Mouse (Mus musculus) brown adipose tissue, adult 24 weeks (tissue): ENCODE data around the gene Mapkbp1. TPM values are rescaled to one million over a fixed set of nuclear protein-coding genes. Genes with fewer than 3 reads are reported as not detected.

ENCODE experiments used
- H3K27ac ChIP-seq: fragments of 200-500 bp; replicated peaks from 2 replicates; pipeline ENCODE4 v1.5.1; 2012; ENCODE audit warnings: low read depth, mild to moderate bottlenecking, low read length
- H3K4me1 ChIP-seq: fragments of 200-500 bp; 2 replicates; pipeline ENCODE4 v1.6.1; 2012; ENCODE audit warnings: low read length, mixed read lengths; ENCODE audit not compliant: control insufficient read depth, insufficient read depth, insufficient read length
- H3K4me3 ChIP-seq: fragments of 200-500 bp; 2 replicates; pipeline ENCODE4 v1.5.1; 2012; ENCODE audit warnings: low read depth, mild to moderate bottlenecking, low read length, moderate library complexity; ENCODE audit not compliant: insufficient read depth
- polyA plus RNA-seq: library from polyadenylated mRNA; stranded (reverse); fragments of >200 nt; gene quantifications from 2 replicates; pipeline ENCODE4 v1.2.4, GENCODE M21; 2012; ENCODE audit not compliant: missing spikeins, insufficient read depth, insufficient read length

The Mapkbp1 gene
- polyA plus RNA-seq = 2.2 and 3.0 TPM in 2 replicates

- Histone ChIP-seq H3K27ac (0 out of 2 replicates have a peak within 1 kb of the TSS, but pooled peaks have one; percentile 54), H3K4me3 (peak within 1 kb of the TSS; percentile 92), H3K4me1 (peaks cover 4% of the 10 kb centered on the region; the same call in 1 of the 2 replicates)
These were observed at the start of gene Mapkbp1 for GRCm38 (mm10) chr2:119972537-119972879. Gene Mapkbp1 (plus strand): TSS chr2:119972699.

GRCm38 (mm10) chr2:119970571-119970970, 1.9 kb upstream of the Mapkbp1 start:
- H3K27ac ChIP-seq = no peak overlapping the region
- H3K4me1 ChIP-seq = peaks cover 4% of the 10 kb centered on the region; the same call in 1 of the 2 replicates
- H3K4me3 ChIP-seq = no peak overlapping the region

GRCm38 (mm10) chr2:119971316-119971715, 1.2 kb upstream of the Mapkbp1 start:
- peaks cover 4% of the 10 kb centered on the region; the same call in 1 of the 2 replicates for H3K4me1 ChIP-seq
- H3K27ac ChIP-seq = no peak overlapping the region
- no peak overlapping the region for H3K4me3 ChIP-seq

GRCm38 (mm10) chr2:119971837-119972536, 512 bp upstream of the Mapkbp1 start:
- Histone ChIP-seq H3K4me3 (peak overlapping the region; percentile 92), H3K4me1 (peaks cover 4% of the 10 kb centered on the region; the same call in 1 of the 2 replicates), H3K27ac (0 out of 2 replicates have a peak overlapping the region, but pooled peaks have one; percentile 54)

DNA sequence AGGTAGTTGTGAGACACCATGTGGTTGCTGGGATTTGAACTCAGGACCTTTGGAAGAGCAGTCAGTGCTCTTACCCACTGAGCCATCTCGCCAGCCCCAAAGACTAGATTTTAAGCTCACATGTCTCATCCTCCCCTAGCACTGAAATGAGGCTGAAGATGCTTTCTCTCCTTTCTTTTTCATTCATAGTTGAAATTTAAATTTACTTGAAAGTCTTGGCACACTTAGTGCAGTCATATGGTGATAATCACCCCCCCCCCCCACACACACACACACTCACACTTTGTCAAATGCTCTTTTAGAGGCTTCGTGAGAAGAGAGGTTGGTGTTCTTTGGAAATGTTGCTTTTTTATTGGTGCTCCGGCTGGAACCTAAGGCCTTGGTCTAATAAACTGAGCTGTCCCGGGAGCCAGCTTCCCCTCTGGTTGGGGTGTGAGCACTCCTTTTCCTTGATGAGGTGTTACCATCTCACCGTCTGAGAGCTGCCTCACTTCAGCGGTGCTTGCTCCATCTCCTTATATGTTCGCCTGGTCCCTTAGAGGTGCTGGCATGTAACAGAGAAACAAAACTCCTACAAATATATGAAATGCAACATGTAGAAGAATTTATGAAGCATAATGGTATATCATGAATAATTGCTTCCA, 8.0 kb downstream of the Mapkbp1 start:
- H3K4me3 ChIP-seq = no peak overlapping the region
- H3K4me1 ChIP-seq = no peaks in the 10 kb centered on the region; the same call in 1 of the 2 replicates
- no peak overlapping the region for H3K27ac ChIP-seq

DNA sequence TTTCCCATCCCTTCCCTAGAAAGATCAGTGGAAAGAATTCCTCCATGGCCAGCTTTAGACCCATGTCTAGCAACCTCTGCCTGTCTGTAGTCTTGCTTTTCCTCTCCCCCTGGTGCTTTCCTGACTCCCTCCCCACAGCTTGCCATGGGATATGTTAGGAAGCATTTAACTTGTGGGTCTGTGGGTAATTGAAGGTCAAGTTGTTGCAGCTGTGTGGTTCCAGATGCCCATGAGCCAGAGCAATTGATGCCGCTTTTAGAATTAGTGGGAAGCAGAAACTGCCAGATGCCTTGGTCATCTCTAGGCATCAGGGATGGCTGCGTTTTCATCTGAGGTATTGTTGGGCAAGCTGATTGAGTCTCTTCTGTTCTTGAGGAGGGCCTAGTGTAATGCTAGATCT, 9.1 kb downstream of the Mapkbp1 start:
- H3K27ac ChIP-seq = no peak overlapping the region
- no peak overlapping the region for H3K4me3 ChIP-seq
- H3K4me1 ChIP-seq = no peaks in the 10 kb centered on the region; the same call in 1 of the 2 replicates

DNA sequence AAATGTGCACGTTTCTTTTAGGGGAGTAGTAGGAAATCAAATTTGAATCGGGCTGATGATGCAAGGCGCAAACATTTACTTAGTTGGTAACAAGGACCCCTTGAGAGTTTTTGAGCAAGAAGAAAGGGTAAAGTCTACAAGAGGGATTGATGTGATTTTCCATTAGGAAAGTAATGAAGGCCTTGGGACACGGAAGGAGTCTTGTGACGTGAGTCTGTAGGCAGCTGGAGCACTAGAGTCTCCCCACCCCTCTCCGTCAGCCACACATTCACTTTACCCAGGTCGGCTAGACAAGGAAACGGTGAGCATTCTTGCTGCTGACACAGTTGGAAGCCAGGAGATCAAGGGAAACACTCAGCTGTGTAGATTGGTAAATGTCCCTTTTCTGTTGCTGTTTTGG, 13.4 kb downstream of the Mapkbp1 start:
- Histone ChIP-seq H3K4me3 (no peak overlapping the region), H3K4me1 (0 out of 2 replicates have a peak, but pooled peaks cover 2% of the 10 kb centered on the region), H3K27ac (no peak overlapping the region)

DNA sequence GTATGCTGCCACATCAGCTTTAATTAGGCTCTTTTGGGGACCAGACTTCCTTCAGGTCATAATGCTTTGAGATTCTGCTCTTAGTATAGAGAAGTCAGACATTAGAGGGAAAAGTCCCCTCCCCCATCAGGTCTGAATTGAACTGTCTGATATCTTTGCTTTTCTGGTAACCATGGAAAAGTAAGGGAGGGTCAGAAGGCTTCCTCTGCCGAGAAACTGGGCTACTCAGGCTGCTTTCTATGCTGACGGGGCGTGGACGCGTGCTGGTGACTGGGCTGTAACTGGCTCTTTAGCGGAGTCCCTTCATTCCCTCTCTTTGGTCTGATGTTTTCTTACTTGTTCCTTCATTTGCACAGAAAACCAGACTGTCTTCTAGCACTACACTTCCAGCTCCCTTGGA, 13.9 kb downstream of the Mapkbp1 start:
- H3K4me1 ChIP-seq = 0 out of 2 replicates have a peak, but pooled peaks cover 2% of the 10 kb centered on the region
- no peak overlapping the region for H3K4me3 ChIP-seq
- H3K27ac ChIP-seq = no peak overlapping the region

- 0 out of 2 replicates have a peak, but pooled peaks cover 2% of the 10 kb centered on the region for H3K4me1 ChIP-seq
- no peak overlapping the region for H3K4me3 ChIP-seq
- no peak overlapping the region for H3K27ac ChIP-seq
These were observed 14.9 kb downstream of the Mapkbp1 start for GRCm38 (mm10) chr2:119987441-119987840.

DNA sequence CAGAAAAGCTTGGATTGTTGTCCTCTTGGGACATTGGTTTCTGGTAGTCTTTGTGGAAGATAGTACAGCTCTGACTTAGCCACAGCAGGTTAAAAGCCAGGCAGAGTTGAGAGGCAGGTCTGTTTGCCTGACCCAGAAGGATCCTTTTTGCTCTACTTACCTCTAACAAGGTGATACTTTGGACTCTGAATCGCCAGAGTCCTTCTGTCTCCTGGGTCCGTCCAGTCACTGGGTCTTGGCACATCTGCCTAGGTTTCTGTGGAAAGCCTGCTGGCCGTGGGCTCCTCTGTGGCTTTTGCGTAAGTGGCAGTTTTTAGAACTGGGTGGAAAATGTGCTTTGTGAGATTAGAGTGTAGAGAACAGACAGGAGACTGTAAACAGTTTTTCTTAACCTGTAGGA, 16.5 kb downstream of the Mapkbp1 start:
- Histone ChIP-seq H3K4me1 (0 out of 2 replicates have a peak, but pooled peaks cover 2% of the 10 kb centered on the region), H3K4me3 (no peak overlapping the region), H3K27ac (peak overlapping the region; percentile 70)

GRCm38 (mm10) chr2:119990881-119991280, 18.4 kb downstream of the Mapkbp1 start:
- H3K27ac ChIP-seq = no peak overlapping the region
- H3K4me1 ChIP-seq = peaks cover 7% of the 10 kb centered on the region; the same call in 1 of the 2 replicates
- H3K4me3 ChIP-seq = no peak overlapping the region

GRCm38 (mm10) chr2:119992349-119992748, 19.9 kb downstream of the Mapkbp1 start:
- peaks cover 14% of the 10 kb centered on the region; the same call in 1 of the 2 replicates for H3K4me1 ChIP-seq
- no peak overlapping the region for H3K27ac ChIP-seq

GRCm38 (mm10) chr2:119993515-119993914, 21.0 kb downstream of the Mapkbp1 start:
- H3K4me3 ChIP-seq = no peak overlapping the region
- H3K27ac ChIP-seq = no peak overlapping the region
- peaks cover 18% of the 10 kb centered on the region; the same call in 1 of the 2 replicates for H3K4me1 ChIP-seq

More at GRCm38 (mm10) chr2:119992349-119992748, 19.9 kb downstream of the Mapkbp1 start:
- no peak overlapping the region for H3K4me3 ChIP-seq

DNA sequence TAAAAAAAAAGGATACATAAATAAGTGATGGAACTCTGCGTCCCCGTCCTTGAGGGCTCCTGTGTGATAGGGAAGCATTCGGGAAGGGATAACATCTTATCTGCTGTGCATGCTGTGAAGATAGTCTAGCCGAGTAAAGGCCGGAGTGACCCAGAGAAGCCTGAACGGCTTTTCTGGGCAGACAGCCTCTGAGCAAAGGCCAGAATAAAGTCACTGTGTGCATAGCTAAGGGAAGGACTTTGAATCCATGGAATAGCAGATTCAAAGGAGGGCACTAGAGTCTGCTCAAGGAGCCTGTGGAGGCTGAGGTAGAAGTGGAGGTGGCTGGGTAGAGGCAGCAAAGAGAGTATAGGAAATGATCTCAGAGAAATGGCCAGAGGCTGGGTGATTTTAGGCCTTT, 22.3 kb downstream of the Mapkbp1 start:
- Histone ChIP-seq H3K4me1 (peaks cover 16% of the 10 kb centered on the region; the same call in 1 of the 2 replicates), H3K27ac (peak overlapping the region; percentile 13; the same call in 1 of the 2 replicates), H3K4me3 (no peak overlapping the region)
